In genomic region chr6:127251671-127251985, GRCm38 (mm10) we compare ENCODE assay signal across 7 mouse cellular contexts.
DNase-seq lines count a peak whose midpoint lies in the region; ATAC-seq and TF ChIP-seq lines count a peak whose summit lies in the region.

No protein-coding gene starts in this region.

- H3K4me3 ChIP-seq in E14TG2a.4 (replicated peaks; ENCODE audit: low read length) (peak overlapping the region; percentile 72), macrophage (ENCODE audit: inconsistent target) (no peak overlapping the region)
- peak overlapping the region; percentile 0; the same call in 1 of the 2 replicates for H3K4me3 ChIP-seq in embryonic facial prominence, embryonic 11.5 days (ENCODE audit: low read depth, low read length)

- peak; percentile 26; the same call in 1 of the 2 replicates for ATAC-seq in embryonic facial prominence, embryonic 11.5 days (replicated peaks; ENCODE audit: insufficient number of reproducible peaks, low FRiP score, low TSS enrichment, low read depth)

- no peaks in the 10 kb centered on the region for H3K79me2 ChIP-seq in macrophage (ENCODE audit: inconsistent target)

- under 1% methylated on average over 5 of the region's 5 CpGs for WGBS in embryonic facial prominence, embryonic 11.5 days
- 8% methylated on average over 5 of the region's 5 CpGs for whole genome bisulfite sequencing in macrophage (ENCODE audit: missing documents)

- H3K4me1 ChIP-seq in E14TG2a.4 (replicated peaks; ENCODE audit: low read depth, low read length), result peaks cover 91% of the 10 kb centered on the region
- no peaks in the 10 kb centered on the region; the same call in none of the 2 replicates for H3K4me1 ChIP-seq in embryonic facial prominence, embryonic 11.5 days (ENCODE audit: control insufficient read depth, insufficient read depth, low read length)

- peak overlapping the region; percentile 23 for H3K9ac ChIP-seq in embryonic facial prominence, embryonic 11.5 days (replicated peaks; ENCODE audit: low read length)

- DNase-seq in embryonic facial prominence, embryonic 11.5 days (ENCODE audit: low spot score), result no peak
- DNase-seq in kidney, adult 11 months, result peak; percentile 15
- no peak for DNase-seq in adrenal gland, postnatal 25 days
- no peak for DNase-seq in urinary bladder, postnatal 4 days (ENCODE audit: low spot score in 2 of 2)
- no peak for DNase-seq in adrenal gland, postnatal 10 days

- H3K27me3 ChIP-seq in E14TG2a.4 (ENCODE audit: insufficient read depth, low read length), result no peaks in the 10 kb centered on the region
- H3K27me3 ChIP-seq in embryonic facial prominence, embryonic 11.5 days (ENCODE audit: control insufficient read depth, insufficient read depth, low read length), result no peaks in the 10 kb centered on the region

- H3K9me3 ChIP-seq in E14TG2a.4 (ENCODE audit: low read length), result no peaks in the 10 kb centered on the region
- no peaks in the 10 kb centered on the region for H3K9me3 ChIP-seq in embryonic facial prominence, embryonic 11.5 days (replicated peaks; ENCODE audit: control insufficient read depth, low read length)

- TF ChIP-seq CTCF in E14TG2a.4 (conservative IDR thresholded peaks at IDR 0.05; ENCODE audit: low read length), result no peak

- H3K36me3 ChIP-seq in E14TG2a.4 (ENCODE audit: insufficient read depth, low read length) (no peaks in the 10 kb centered on the region), macrophage (ENCODE audit: inconsistent target) (no peaks in the 10 kb centered on the region)
- H3K36me3 ChIP-seq in embryonic facial prominence, embryonic 11.5 days (replicated peaks; ENCODE audit: control insufficient read depth, insufficient read depth, low read depth, low read length), result no peaks in the 10 kb centered on the region

- peak overlapping the region; percentile 29 for H3K4me2 ChIP-seq in embryonic facial prominence, embryonic 11.5 days (ENCODE audit: low read depth, low read length)

- H3K27ac ChIP-seq in embryonic facial prominence, embryonic 11.5 days (replicated peaks; ENCODE audit: low read depth, low read length), result peak overlapping the region; percentile 93
- H3K27ac ChIP-seq in macrophage, result peak overlapping the region; percentile 2; the same call in 1 of the 2 replicates
